ENCODE assay signal across 1 mouse cellular context in the genomic region with DNA sequence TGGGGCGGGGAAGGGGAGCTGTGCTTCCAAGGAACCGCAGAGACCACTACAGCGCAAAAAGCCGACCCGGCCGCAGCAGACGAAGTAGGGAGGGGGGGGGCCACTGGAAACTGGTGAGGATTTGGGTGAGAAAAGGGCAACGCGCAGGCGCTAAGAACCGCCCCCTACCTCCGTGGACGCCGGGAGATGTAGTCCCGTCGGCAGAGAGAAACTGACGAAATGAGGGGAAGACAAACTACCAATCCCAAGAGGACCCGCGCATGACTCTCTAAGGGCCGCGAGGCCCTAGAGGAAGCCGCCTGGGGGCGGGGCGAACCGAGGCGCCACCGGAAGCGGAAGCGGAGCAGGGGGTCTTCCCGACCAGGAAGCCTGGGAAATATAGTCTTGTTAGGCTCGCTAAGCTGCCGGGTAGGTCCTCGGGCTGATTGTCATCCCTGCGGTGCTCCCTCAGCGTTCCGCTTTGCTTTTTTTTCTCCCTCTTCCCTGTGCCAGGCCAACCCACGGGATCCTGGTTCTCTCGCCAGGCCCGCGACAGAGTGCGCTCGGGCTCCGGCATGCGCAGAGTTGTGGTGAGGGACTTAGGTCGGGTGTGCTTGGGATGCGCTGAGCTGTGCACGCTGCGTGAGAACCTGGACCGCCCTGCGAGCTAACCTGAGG.
TF ChIP-seq lines count a peak whose summit lies in the region.

Gene Gpank1, plus strand, starts transcription at position 313 of the 657 bp plus-strand sequence.

TF ChIP-seq in MEL, 35 proteins besides CTCF, POLR2A, EP300 and RAD21 (continued from another document):
- TF ChIP-seq MAX (IDR thresholded peaks at IDR 0.05; ENCODE audit: low read length), result peak; percentile 61; the same call in 1 of the 2 replicates
- peak; percentile 87; the same call in 1 of the 2 replicates for TF ChIP-seq MYC (IDR thresholded peaks at IDR 0.05; ENCODE audit: low read depth, low read length)
- TF ChIP-seq HCFC1 (IDR thresholded peaks at IDR 0.05; ENCODE audit: low read depth, low read length), result peak; percentile 98
- peak; percentile 3; the same call in 1 of the 2 replicates for TF ChIP-seq ETS1 (IDR thresholded peaks at IDR 0.05; ENCODE audit: low read depth, low read length)
- no peak for TF ChIP-seq ZC3H11A (IDR thresholded peaks at IDR 0.05; ENCODE audit: low read depth, low read length)
